Mouse (Mus musculus) kidney, postnatal 0 days (tissue): ENCODE measurements at regions not wholly inside any gene's neighbourhood (a gene's known extent, or its start where the extent isn't known, plus 50 kb on each side); places are given as distances from the start of the nearest gene placed in this dataset. TPM values are rescaled to one million over a fixed set of nuclear protein-coding genes. Genes with fewer than 3 reads are reported as not detected.

Experiments used
- ATAC-seq: fragments of 200-750 bp; cut with Nextera tagmentation; replicated peaks from 2 replicates; pipeline ENCODE4 v1.8.0; 2017; ENCODE audit warnings: low read depth, moderate number of reproducible peaks, moderate TSS enrichment, moderate library complexity; ENCODE audit not compliant: low FRiP score
- DNase-seq: peaks from one replicate; pipeline ENCODE4 v3.0.0-alpha.2; 2016; ENCODE audit warnings: low spot score
- H3K27ac ChIP-seq: fragments of 300-500 bp; sonication (generic); 2 replicates; pipeline ENCODE4 v1.5.1; 2014; ENCODE audit warnings: mild to moderate bottlenecking
- H3K27me3 ChIP-seq: fragments of 300-500 bp; sonication (generic); 2 replicates; pipeline ENCODE4 v1.6.1; 2014; ENCODE audit warnings: low read length, mixed read lengths; ENCODE audit not compliant: insufficient read depth
- H3K36me3 ChIP-seq: fragments of 300-500 bp; sonication (generic); 2 replicates; pipeline ENCODE4 v1.6.1; 2014; ENCODE audit warnings: low read length, mixed read lengths; ENCODE audit not compliant: insufficient read depth
- H3K4me1 ChIP-seq: fragments of 300-500 bp; sonication (generic); replicated peaks from 2 replicates; pipeline ENCODE4 v1.6.1; 2014; ENCODE audit warnings: antibody characterized with exemption, low read length, mixed read lengths; ENCODE audit not compliant: insufficient read depth
- H3K4me2 ChIP-seq: fragments of 300-500 bp; sonication (generic); 2 replicates; pipeline ENCODE4 v1.6.1; 2014; ENCODE audit warnings: mild to moderate bottlenecking, low read length, moderate library complexity, mixed read lengths
- H3K4me3 ChIP-seq: fragments of 300-500 bp; sonication (generic); replicated peaks from 2 replicates; pipeline ENCODE4 v1.5.1; 2014; ENCODE audit warnings: low read depth, low read length
- H3K9ac ChIP-seq: fragments of 300-500 bp; sonication (generic); 2 replicates; pipeline ENCODE4 v1.6.1; 2014; ENCODE audit warnings: low read depth, low read length
- H3K9me3 ChIP-seq: fragments of 300-500 bp; sonication (generic); replicated peaks from 2 replicates; pipeline ENCODE4 v1.6.1; 2016; ENCODE audit warnings: low read length, inconsistent platforms, mixed read lengths
- CTCF ChIP-seq: IDR thresholded peaks from 2 replicates; pipeline ENCODE4 v1.5.1; 2016; ENCODE audit warnings: antibody characterized with exemption, low read depth, mild to moderate bottlenecking, moderate library complexity
- WGBS: fragments of 180-500 bp; shearing (Covaris S2); extraction: QIAGEN DNeasy Blood & Tissue Kit; methylation state at CpG from one replicate; pipeline ENCODE4 v1.1.7; 2014; 5-methylcytosine and 5-hydroxymethylcytosine counted together
- microRNA-seq: library from miRNA; unstranded; fragments of <30 nt; microRNA quantifications from one replicate; pipeline ENCODE4, GENCODE M21; 2016

GRCm38 (mm10) chr9:25854545-25854944 lies 373.2 kb downstream of the Eepd1 start:
- no peak overlapping the region for H3K9ac ChIP-seq
- H3K4me1 ChIP-seq: no peaks in the 10 kb centered on the region
- DNase-seq (no peak), ATAC-seq (no peak)
- no peaks in the 10 kb centered on the region for H3K27me3 ChIP-seq
- H3K4me2 ChIP-seq: no peak overlapping the region
- H3K9me3 ChIP-seq: no peaks in the 10 kb centered on the region
- WGBS: 55% methylated on average over 1 of the region's 1 CpGs
- H3K27ac ChIP-seq: no peak overlapping the region
- no peaks in the 10 kb centered on the region for H3K36me3 ChIP-seq
- TF ChIP-seq CTCF: no peak
- H3K4me3 ChIP-seq: no peak overlapping the region

- no peaks in the 10 kb centered on the region for H3K9me3 ChIP-seq
- no peak for TF ChIP-seq CTCF
- WGBS: 71% methylated on average over 2 of the region's 2 CpGs
- no peaks in the 10 kb centered on the region for H3K4me1 ChIP-seq
- H3K4me2 ChIP-seq: no peak overlapping the region
- no peaks in the 10 kb centered on the region for H3K36me3 ChIP-seq
- H3K27ac ChIP-seq: no peak overlapping the region
- no peaks in the 10 kb centered on the region for H3K27me3 ChIP-seq
- H3K9ac ChIP-seq: no peak overlapping the region
- ATAC-seq (no peak), DNase-seq (no peak)
- H3K4me3 ChIP-seq: no peak overlapping the region
These were observed 388.9 kb downstream of the Eepd1 start for GRCm38 (mm10) chr9:25870260-25870659.

GRCm38 (mm10) chr9:25896333-25896905 lies 415.1 kb downstream of the Eepd1 start:
- Histone ChIP-seq H3K4me1 (no peaks in the 10 kb centered on the region), H3K36me3 (no peaks in the 10 kb centered on the region), H3K9ac (no peak overlapping the region), H3K4me3 (no peak overlapping the region), H3K9me3 (no peaks in the 10 kb centered on the region), H3K4me2 (no peak overlapping the region), H3K27ac (no peak overlapping the region), H3K27me3 (no peaks in the 10 kb centered on the region)
- ATAC-seq (no peak), DNase-seq (no peak)
- TF ChIP-seq CTCF: no peak

Small RNAs in the stretch of these regions (microRNA-seq; reads per million reads assigned to microRNA genes)
- not detected for gene Gm26190
